Mouse (Mus musculus): ENCODE measurements at regions not wholly inside any gene's neighbourhood (a gene's known extent, or its start where the extent isn't known, plus 50 kb on each side); places are given as distances from the start of the nearest gene placed in this dataset.

- no peaks in the 10 kb centered on the region for H3K4me1 ChIP-seq
- H3K27ac ChIP-seq (replicated peaks) = no peak overlapping the region
- no peak overlapping the region for H3K9ac ChIP-seq (replicated peaks)
- 83% methylated on average over 3 of the region's 3 CpGs for WGBS
- H3K4me3 ChIP-seq (replicated peaks) = no peak overlapping the region
- H3K36me3 ChIP-seq = no peaks in the 10 kb centered on the region
- ATAC-seq (ENCODE audit: low FRiP score) = no peak
- H3K9me3 ChIP-seq (replicated peaks) = no peaks in the 10 kb centered on the region
- no peaks in the 10 kb centered on the region for H3K27me3 ChIP-seq (replicated peaks)
- H3K4me2 ChIP-seq = no peak overlapping the region
Measured at GRCm38 (mm10) chr4:55952220-55952619, 420.0 kb upstream of the Klf4 start.

GRCm38 (mm10) chr4:55941423-55941822 is 409.2 kb upstream of the Klf4 start:
- no peak overlapping the region for H3K4me2 ChIP-seq
- H3K36me3 ChIP-seq = no peaks in the 10 kb centered on the region
- H3K9ac ChIP-seq (replicated peaks) = no peak overlapping the region
- WGBS = 51% methylated on average over 1 of the region's 1 CpGs
- H3K9me3 ChIP-seq (replicated peaks) = no peaks in the 10 kb centered on the region
- no peak overlapping the region for H3K4me3 ChIP-seq (replicated peaks)
- no peak for ATAC-seq (ENCODE audit: low FRiP score)
- H3K27me3 ChIP-seq (replicated peaks) = no peaks in the 10 kb centered on the region
- H3K27ac ChIP-seq (replicated peaks) = no peak overlapping the region
- no peaks in the 10 kb centered on the region for H3K4me1 ChIP-seq

GRCm38 (mm10) chr4:55938383-55938782 is 406.1 kb upstream of the Klf4 start:
- Histone ChIP-seq H3K27ac (replicated peaks) (no peak overlapping the region), H3K27me3 (replicated peaks) (no peaks in the 10 kb centered on the region), H3K4me1 (no peaks in the 10 kb centered on the region), H3K9me3 (replicated peaks) (no peaks in the 10 kb centered on the region), H3K4me3 (replicated peaks) (no peak overlapping the region), H3K9ac (replicated peaks) (no peak overlapping the region), H3K36me3 (no peaks in the 10 kb centered on the region), H3K4me2 (no peak overlapping the region)
- no peak for ATAC-seq (ENCODE audit: low FRiP score)
- WGBS = 72% methylated on average over 4 of the region's 4 CpGs

GRCm38 (mm10) chr4:55937833-55938232 is 405.6 kb upstream of the Klf4 start:
- Histone ChIP-seq H3K9me3 (replicated peaks) (no peaks in the 10 kb centered on the region), H3K9ac (replicated peaks) (no peak overlapping the region), H3K27ac (replicated peaks) (no peak overlapping the region), H3K27me3 (replicated peaks) (no peaks in the 10 kb centered on the region), H3K4me1 (no peaks in the 10 kb centered on the region), H3K36me3 (no peaks in the 10 kb centered on the region), H3K4me2 (no peak overlapping the region), H3K4me3 (replicated peaks) (no peak overlapping the region)
- WGBS = 89% methylated on average over 1 of the region's 1 CpGs
- no peak for ATAC-seq (ENCODE audit: low FRiP score)

GRCm38 (mm10) chr4:55929141-55929782 is 397.0 kb upstream of the Klf4 start:
- WGBS = 32% methylated on average over 11 of the region's 11 CpGs
- ATAC-seq (ENCODE audit: low FRiP score) = peak; percentile 86
- Histone ChIP-seq H3K4me2 (peak overlapping the region; percentile 39), H3K27ac (replicated peaks) (peak overlapping the region; percentile 54), H3K4me1 (peaks cover 18% of the 10 kb centered on the region), H3K9ac (replicated peaks) (no peak overlapping the region), H3K9me3 (replicated peaks) (no peaks in the 10 kb centered on the region), H3K36me3 (no peaks in the 10 kb centered on the region), H3K27me3 (replicated peaks) (no peaks in the 10 kb centered on the region), H3K4me3 (replicated peaks) (0 out of 2 replicates have a peak overlapping the region, but pooled peaks have one; percentile 2)

- H3K27ac ChIP-seq (replicated peaks) = peak overlapping the region; percentile 54
- no peaks in the 10 kb centered on the region for H3K9me3 ChIP-seq (replicated peaks)
- no peaks in the 10 kb centered on the region for H3K36me3 ChIP-seq
- WGBS = 51% methylated on average over 11 of the region's 11 CpGs
- peak; percentile 61 for ATAC-seq (ENCODE audit: low FRiP score)
- no peaks in the 10 kb centered on the region for H3K27me3 ChIP-seq (replicated peaks)
- H3K4me1 ChIP-seq = peaks cover 18% of the 10 kb centered on the region
- no peak overlapping the region for H3K9ac ChIP-seq (replicated peaks)
- H3K4me2 ChIP-seq = peak overlapping the region; percentile 39
- H3K4me3 ChIP-seq (replicated peaks) = 0 out of 2 replicates have a peak overlapping the region, but pooled peaks have one; percentile 2
Measured at GRCm38 (mm10) chr4:55928670-55929069, 396.4 kb upstream of the Klf4 start.

GRCm38 (mm10) chr4:55928196-55928595 is 395.9 kb upstream of the Klf4 start:
- Histone ChIP-seq H3K4me1 (peaks cover 18% of the 10 kb centered on the region), H3K4me2 (no peak overlapping the region), H3K27ac (replicated peaks) (no peak overlapping the region; the same call in 1 of the 2 replicates), H3K9me3 (replicated peaks) (no peaks in the 10 kb centered on the region), H3K36me3 (no peaks in the 10 kb centered on the region), H3K4me3 (replicated peaks) (no peak overlapping the region), H3K27me3 (replicated peaks) (no peaks in the 10 kb centered on the region), H3K9ac (replicated peaks) (no peak overlapping the region)
- WGBS = 75% methylated on average over 6 of the region's 6 CpGs
- ATAC-seq (ENCODE audit: low FRiP score) = no peak

- Histone ChIP-seq H3K4me2 (no peak overlapping the region), H3K4me1 (peaks cover 18% of the 10 kb centered on the region), H3K36me3 (no peaks in the 10 kb centered on the region), H3K4me3 (replicated peaks) (no peak overlapping the region), H3K27me3 (replicated peaks) (no peaks in the 10 kb centered on the region), H3K9me3 (replicated peaks) (no peaks in the 10 kb centered on the region), H3K9ac (replicated peaks) (no peak overlapping the region), H3K27ac (replicated peaks) (no peak overlapping the region)
- ATAC-seq (ENCODE audit: low FRiP score) = no peak
- WGBS = 85% methylated on average over 4 of the region's 4 CpGs
Measured at GRCm38 (mm10) chr4:55927391-55927790, 395.1 kb upstream of the Klf4 start.

GRCm38 (mm10) chr4:55924974-55925373 is 392.7 kb upstream of the Klf4 start:
- Histone ChIP-seq H3K4me3 (replicated peaks) (no peak overlapping the region), H3K9me3 (replicated peaks) (no peaks in the 10 kb centered on the region), H3K4me1 (peaks cover 18% of the 10 kb centered on the region), H3K9ac (replicated peaks) (no peak overlapping the region), H3K27ac (replicated peaks) (no peak overlapping the region), H3K27me3 (replicated peaks) (no peaks in the 10 kb centered on the region), H3K4me2 (no peak overlapping the region), H3K36me3 (no peaks in the 10 kb centered on the region)
- ATAC-seq (ENCODE audit: low FRiP score) = no peak
- WGBS = 91% methylated on average over 3 of the region's 3 CpGs

GRCm38 (mm10) chr4:55921217-55921616 is 389.0 kb upstream of the Klf4 start:
- WGBS = 71% methylated on average over 4 of the region's 4 CpGs
- no peaks in the 10 kb centered on the region for H3K27me3 ChIP-seq (replicated peaks)
- H3K36me3 ChIP-seq = no peaks in the 10 kb centered on the region
- H3K4me1 ChIP-seq = no peaks in the 10 kb centered on the region
- no peak overlapping the region for H3K27ac ChIP-seq (replicated peaks)
- ATAC-seq (ENCODE audit: low FRiP score) = no peak
- H3K9me3 ChIP-seq (replicated peaks) = no peaks in the 10 kb centered on the region
- H3K9ac ChIP-seq (replicated peaks) = no peak overlapping the region
- H3K4me2 ChIP-seq = no peak overlapping the region
- no peak overlapping the region for H3K4me3 ChIP-seq (replicated peaks)

GRCm38 (mm10) chr4:55894116-55894885 is 362.0 kb upstream of the Klf4 start:
- Histone ChIP-seq H3K4me1 (no peaks in the 10 kb centered on the region), H3K36me3 (no peaks in the 10 kb centered on the region), H3K9me3 (replicated peaks) (no peaks in the 10 kb centered on the region), H3K4me3 (replicated peaks) (no peak overlapping the region), H3K27ac (replicated peaks) (no peak overlapping the region), H3K27me3 (replicated peaks) (no peaks in the 10 kb centered on the region), H3K4me2 (no peak overlapping the region), H3K9ac (replicated peaks) (no peak overlapping the region)
- ATAC-seq (ENCODE audit: low FRiP score) = no peak
- WGBS = 78% methylated on average over 12 of the region's 12 CpGs

- no peaks in the 10 kb centered on the region for H3K9me3 ChIP-seq (replicated peaks)
- ATAC-seq (ENCODE audit: low FRiP score) = no peak
- 97% methylated on average over 9 of the region's 10 CpGs for WGBS
Measured at GRCm38 (mm10) chr4:55891656-55892055, 359.4 kb upstream of the Klf4 start.

More at GRCm38 (mm10) chr4:55891656-55892055, 359.4 kb upstream of the Klf4 start:
- no peak overlapping the region for H3K9ac ChIP-seq (replicated peaks)
- no peak overlapping the region for H3K27ac ChIP-seq (replicated peaks)
- no peaks in the 10 kb centered on the region for H3K4me1 ChIP-seq
- no peak overlapping the region for H3K4me3 ChIP-seq (replicated peaks)
- no peak overlapping the region for H3K4me2 ChIP-seq
- no peaks in the 10 kb centered on the region for H3K36me3 ChIP-seq
- no peaks in the 10 kb centered on the region for H3K27me3 ChIP-seq (replicated peaks)

All from neural tube, embryonic 15.5 days (tissue).